Mouse (Mus musculus): ENCODE measurements around the gene Ccm2.

Gene Ccm2

GRCm38 (mm10) chr11:6581560-6581959, 34.9 kb downstream of the Ccm2 start:
- no peak for DNase-seq (ENCODE audit: extremely low spot score)

DNA sequence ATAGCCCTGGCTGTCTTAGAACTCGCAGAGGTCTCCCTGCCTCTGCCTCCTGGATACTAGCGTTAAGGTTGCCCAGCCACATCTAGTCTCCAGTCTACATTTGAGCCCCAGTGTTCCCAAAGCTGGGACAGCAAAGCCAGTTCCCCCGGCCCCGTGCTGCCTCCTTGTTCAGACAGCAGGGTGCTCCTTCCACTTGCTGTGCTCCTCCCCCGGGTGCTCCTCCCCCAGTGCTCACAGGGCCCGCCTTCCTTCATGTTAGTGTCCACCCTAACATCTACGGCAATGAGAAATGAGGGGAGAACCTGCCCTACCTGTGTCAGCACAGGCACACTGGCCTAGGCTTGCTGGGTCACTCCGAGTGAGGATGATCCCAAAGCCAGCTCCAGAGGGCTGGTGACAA, 39.1 kb downstream of the Ccm2 start:
- no peak for DNase-seq (ENCODE audit: extremely low spot score)

DNA sequence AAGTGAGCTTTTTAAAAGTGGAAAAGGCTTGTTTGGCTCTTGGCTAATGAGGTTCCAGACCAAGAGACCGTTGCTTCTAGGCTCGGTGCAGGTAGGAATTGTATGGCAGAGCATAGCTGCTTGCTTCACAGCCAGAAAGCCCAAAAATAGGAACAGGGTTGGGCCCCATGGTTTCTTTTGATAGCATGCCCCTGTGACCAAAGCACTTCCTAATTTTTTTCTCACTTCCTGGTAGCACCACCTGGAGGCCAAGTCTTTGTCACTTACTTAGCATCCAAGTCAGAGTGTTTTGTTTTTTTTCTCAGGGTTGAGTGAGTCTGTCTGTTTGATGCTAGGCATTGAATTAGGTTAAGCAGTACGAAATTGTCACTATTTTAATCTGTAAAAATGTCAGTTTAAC, 40.0 kb downstream of the Ccm2 start:
- no peak for DNase-seq (ENCODE audit: extremely low spot score)

DNA sequence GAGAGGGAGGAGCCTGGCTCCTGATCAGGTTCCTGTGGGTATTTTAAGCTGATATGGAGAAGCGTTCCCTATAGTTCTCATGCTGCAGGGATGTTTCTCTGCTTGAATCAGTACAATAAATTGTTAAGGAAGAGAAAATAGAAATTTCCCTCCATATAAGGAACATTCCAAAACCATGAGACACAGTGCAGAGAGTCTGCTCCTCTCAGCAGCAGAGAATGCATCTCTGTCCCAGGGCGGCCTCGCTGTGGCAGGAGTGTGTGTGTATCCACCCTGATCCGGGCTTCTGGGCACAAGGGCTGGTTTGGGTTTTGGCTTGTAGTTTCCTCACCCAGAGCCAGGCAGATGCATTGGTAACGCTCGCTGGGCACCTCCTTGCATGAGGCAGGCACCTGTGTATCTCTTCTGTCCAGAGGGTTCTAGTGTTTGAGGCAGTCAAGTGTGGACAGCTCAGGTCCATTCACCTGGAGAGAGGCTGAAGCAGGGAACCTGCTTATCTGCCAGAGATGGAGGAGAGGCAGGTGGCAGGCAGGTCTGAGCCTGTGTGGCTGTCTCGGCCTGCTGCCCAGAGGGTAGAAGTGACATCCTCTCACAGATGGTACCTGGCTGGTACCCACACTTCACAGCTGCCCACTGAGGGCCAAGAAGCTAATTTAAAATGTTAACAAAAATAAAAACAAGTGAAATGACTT, 40.7 kb downstream of the Ccm2 start:
- DNase-seq (ENCODE audit: extremely low spot score) = no peak

GRCm38 (mm10) chr11:6588295-6588694, 41.6 kb downstream of the Ccm2 start:
- DNase-seq (ENCODE audit: extremely low spot score) = no peak

DNA sequence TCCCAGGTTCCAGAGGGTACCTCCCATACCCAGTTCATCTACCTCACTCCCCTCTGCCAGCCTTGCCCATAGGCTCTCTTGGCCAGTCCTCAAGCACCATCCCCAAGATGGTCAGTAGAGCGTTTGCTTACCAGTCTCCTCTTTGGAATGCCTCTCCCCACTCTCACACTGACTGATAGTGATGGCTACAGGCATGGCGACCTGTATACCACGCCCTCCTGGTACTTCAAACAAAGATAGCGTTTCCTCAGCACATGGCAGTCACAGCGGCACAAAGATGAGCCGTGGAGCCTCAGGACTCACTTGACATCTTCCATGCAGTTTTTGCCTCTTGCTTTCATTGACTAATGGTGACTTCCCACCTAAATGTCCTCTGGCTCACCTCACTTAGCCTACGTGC, 43.2 kb downstream of the Ccm2 start:
- DNase-seq (ENCODE audit: extremely low spot score) = no peak

DNA sequence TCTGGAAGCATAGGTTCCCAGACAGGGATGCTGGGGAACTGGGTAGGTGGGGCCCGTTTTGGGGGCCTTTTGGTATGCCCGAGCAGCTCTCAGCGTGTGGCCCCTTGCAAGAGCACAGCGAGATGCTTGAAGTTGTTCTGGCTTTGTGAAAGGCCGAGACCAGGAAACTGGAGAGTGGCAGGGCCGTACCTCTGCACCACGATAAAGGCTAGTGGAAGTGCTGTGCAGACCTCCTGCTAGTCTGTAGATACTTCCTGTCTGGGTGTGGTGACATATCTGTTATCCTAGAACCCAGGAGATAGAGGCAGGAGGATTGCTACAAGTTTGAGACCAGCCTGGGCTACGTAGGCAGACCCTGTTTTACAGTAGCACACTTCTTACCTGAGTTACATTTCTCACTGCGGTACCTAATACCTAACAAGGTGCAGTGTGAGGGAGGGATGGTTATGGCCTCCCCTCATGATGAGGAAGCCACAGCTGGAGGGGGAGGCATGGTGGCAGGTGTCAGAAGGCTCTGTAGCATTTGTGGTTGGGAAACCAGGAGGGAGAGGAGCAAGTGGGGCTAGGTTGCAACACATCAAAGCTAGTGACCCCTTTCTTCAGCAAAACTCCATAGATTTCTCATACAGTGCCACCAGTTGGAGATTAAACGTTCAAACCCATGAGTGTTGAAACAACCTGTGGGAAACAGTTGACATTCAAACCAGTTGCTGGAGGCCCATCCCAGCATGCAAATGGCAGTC, 44.4 kb downstream of the Ccm2 start:
- no peak for DNase-seq (ENCODE audit: extremely low spot score)

DNA sequence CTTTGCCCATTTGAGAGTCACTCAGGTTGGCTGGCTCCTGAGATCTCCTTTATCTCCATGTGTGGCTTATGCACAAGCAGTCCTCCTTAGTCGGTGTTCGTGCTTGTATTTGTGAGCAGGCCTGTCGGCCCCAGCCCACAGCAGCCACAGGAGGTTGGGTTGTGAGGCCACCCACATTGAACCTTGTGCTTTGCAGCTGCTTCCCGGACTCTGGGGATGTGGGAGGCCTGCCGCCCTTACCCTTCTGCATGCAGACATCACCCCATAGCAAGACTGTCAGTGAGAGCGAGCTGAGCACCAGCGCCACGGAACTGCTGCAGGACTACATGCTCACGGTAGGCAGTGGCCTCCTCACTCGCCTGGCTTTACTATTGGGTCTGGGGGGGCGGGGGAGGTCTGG, 46.7 kb downstream of the Ccm2 start:
- no peak for DNase-seq (ENCODE audit: extremely low spot score)

DNA sequence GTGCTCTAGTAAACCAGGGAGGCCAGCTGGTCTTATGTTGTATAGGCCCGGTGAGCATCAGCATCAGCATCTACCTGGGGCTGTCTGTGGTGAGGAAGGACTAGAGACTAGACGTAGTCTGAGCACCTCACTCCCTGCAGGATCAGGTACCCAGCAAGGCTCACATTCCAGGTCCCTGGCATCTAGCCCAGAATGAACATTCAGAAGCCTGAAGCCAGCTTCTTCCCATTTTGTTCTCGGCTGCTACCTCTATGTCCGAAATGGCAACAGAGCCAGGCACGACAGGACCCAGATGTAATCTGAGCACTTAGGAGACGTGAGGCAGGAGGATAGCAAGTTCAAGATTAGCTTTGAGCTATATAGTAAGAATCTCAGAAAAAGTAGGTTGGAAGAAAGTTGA, 48.2 kb downstream of the Ccm2 start:
- DNase-seq (ENCODE audit: extremely low spot score) = no peak

- DNase-seq (ENCODE audit: extremely low spot score) = no peak
These were observed 48.7 kb downstream of the Ccm2 start for GRCm38 (mm10) chr11:6595339-6595738.

DNA sequence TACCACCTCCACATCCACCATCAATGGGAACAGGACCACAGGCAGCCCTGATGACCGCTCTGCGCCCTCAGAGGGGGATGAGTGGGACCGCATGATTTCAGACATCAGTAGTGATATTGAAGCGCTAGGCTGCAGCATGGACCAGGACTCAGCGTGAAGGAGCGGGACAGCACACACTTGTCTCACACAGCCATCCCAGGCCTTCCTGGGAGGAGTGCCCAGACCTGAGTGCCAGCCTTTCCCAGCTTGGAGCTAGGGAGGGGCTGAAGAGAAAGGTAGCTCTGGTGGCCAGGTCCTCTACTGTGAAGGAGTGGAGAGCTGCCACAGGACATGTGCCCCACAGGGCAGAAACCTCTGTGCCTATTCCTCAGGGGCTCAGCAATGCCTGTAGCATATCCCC, 49.5 kb downstream of the Ccm2 start:
- no peak for DNase-seq (ENCODE audit: extremely low spot score)

GRCm38 (mm10) chr11:6596616-6597015, 49.9 kb downstream of the Ccm2 start:
- DNase-seq (ENCODE audit: extremely low spot score) = no peak

DNA sequence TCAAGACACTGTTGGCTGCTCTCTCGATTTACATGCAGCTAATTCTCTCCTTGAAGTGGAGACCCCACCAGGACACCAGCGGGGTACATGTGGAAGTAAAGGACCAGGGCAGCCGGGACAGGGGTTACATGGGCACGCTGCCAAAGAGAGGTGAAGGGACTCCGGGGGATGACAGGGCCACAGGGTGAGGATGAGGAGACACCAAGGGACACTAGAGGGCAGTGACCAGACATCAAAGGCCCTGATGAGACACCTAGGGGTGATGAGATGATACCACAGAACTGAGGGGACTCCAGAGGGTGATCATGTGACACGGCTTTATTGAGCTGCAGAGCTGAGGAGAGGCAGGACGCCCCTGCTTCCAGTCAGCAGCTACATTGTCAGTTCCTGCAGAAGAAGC, 50.8 kb downstream of the Ccm2 start:
- no peak for DNase-seq (ENCODE audit: extremely low spot score)

DNA sequence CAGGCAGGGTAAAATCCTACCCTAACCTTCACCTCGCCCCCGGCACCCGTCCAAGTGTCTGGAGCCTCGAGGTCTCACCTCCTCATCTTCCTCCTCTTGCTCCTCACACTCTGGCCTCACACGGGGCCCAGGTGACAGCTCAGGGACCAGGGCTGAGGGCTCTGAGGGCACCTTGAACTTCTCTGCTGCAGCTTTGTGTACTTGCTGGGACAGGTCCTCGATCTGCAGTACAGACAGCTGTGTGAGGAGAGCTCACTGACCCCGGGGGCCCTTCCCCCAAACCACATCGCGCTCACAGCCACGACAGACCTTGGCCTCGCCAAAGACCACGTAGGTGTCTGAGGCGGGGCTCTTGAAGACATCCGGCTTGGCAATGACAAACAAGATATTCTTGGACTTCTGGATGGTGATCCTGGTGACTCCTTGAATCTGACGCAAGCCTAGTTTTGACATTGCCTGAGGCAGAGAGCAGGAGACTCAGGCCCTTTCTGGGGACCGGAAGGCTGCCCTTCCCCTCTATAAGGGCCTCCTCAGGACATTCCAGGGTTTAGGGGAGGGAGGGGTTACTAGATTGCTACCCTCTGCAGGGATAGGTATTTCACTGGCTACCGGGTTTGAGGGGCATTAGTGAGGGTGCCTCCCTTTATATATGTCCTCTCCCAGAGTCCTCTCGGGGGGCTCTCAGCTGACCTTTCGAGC, 51.7 kb downstream of the Ccm2 start:
- no peak for DNase-seq (ENCODE audit: extremely low spot score)

GRCm38 (mm10) chr11:6599011-6599681, 52.5 kb downstream of the Ccm2 start:
- peak; percentile 49 for DNase-seq (ENCODE audit: extremely low spot score)

GRCm38 (mm10) chr11:6599831-6600230, 53.1 kb downstream of the Ccm2 start:
- no peak for DNase-seq (ENCODE audit: extremely low spot score)

GRCm38 (mm10) chr11:6600284-6600944, 53.7 kb downstream of the Ccm2 start:
- DNase-seq (ENCODE audit: extremely low spot score) = no peak

DNA sequence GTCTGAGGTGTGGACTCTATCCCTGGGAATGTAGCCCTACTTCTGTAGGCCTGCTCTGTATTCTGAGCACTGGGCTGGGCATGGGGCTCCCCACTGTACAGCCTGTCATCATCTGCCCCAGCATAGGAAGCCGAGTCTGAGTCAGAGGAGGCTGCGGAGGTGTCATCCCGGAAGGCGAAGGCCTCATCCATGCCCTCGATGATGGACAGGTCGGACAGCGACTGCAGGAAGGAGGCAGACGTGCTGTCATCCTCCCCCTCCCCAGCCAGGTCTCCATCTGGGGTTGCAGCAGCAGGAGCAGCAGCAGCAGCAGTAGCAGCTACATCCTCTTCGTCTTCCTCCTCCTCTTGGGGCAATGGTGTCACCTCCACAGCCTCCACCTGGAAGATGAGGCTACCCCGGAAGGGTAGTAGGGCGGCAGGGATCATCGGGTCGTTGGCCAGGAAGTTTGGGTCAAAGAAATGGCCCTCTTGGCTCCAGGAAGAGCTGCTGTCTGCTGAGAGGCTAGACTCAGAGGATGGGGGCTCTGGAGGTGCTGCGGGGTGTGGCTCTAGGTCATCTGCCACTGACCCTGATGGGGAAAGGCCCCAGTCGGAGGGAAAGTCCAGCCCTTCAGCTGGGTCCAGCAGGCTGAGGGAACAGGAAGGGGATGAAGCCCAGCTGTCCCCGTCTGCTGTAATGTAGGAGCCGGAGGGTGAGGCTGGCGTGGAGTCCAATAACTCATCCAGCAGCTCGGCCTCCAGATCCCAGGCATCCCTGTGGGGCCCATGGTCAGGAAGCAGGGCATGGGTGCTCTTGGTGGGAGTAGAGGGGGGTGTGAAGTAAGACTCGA, 55.2 kb downstream of the Ccm2 start:
- DNase-seq (ENCODE audit: extremely low spot score) = no peak

GRCm38 (mm10) chr11:6602662-6603061, 56.0 kb downstream of the Ccm2 start:
- DNase-seq (ENCODE audit: extremely low spot score) = no peak

DNA sequence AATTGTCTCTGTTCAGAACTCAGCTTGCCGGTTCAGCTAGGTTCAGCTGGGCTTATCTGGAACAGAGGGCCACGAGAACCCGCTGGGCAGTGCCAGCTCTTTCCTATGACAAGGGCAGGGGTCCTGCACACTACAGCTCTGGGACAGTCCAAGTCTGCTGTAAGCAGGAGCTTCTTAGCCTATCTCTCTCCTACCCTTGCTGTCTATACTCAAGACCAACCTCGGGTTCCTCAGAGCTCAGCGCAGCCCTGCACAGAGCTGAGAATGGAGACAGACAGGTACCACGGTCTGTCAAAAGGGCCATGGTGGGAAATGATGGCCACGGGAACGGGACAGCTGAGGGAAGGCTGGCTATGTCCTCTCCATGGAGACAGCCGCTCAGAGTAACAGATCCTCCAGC, 56.5 kb downstream of the Ccm2 start:
- DNase-seq (ENCODE audit: extremely low spot score) = no peak

Measured in embryo, embryonic 9.5 days (tissue).